Mouse (Mus musculus) retina, postnatal 7 days (tissue): Measurements from ENCODE around the gene Znrf1.

Experiments
- DNase-seq: peaks from one replicate; pipeline ENCODE4 v3.0.0-alpha.2; 2012; ENCODE audit warnings: low read depth, low spot score

The Znrf1 gene

GRCm38 (mm10) chr8:111568029-111568428 is 32.1 kb downstream of the Znrf1 start:
- DNase-seq: no peak

- no peak for DNase-seq
These were observed 34.0 kb downstream of the Znrf1 start for GRCm38 (mm10) chr8:111569926-111570325.

- DNase-seq: no peak
These were observed 34.5 kb downstream of the Znrf1 start for GRCm38 (mm10) chr8:111570432-111570831.

GRCm38 (mm10) chr8:111571661-111572060 is 35.8 kb downstream of the Znrf1 start:
- no peak for DNase-seq

GRCm38 (mm10) chr8:111572431-111572830 is 36.5 kb downstream of the Znrf1 start:
- no peak for DNase-seq

- DNase-seq: no peak
These were observed 37.7 kb downstream of the Znrf1 start for GRCm38 (mm10) chr8:111573583-111573982.

GRCm38 (mm10) chr8:111574016-111574415 is 38.1 kb downstream of the Znrf1 start:
- DNase-seq: no peak

GRCm38 (mm10) chr8:111575492-111575891 is 39.6 kb downstream of the Znrf1 start:
- no peak for DNase-seq

- no peak for DNase-seq
These were observed 40.6 kb downstream of the Znrf1 start for GRCm38 (mm10) chr8:111576501-111576900.

- no peak for DNase-seq
These were observed 42.1 kb downstream of the Znrf1 start for GRCm38 (mm10) chr8:111577880-111578533.

- no peak for DNase-seq
These were observed 43.4 kb downstream of the Znrf1 start for GRCm38 (mm10) chr8:111579318-111579717.

- no peak for DNase-seq
These were observed 44.4 kb downstream of the Znrf1 start for GRCm38 (mm10) chr8:111580306-111580705.

- DNase-seq: no peak
These were observed 46.5 kb downstream of the Znrf1 start for GRCm38 (mm10) chr8:111582386-111582785.

GRCm38 (mm10) chr8:111584946-111585345 is 49.0 kb downstream of the Znrf1 start:
- no peak for DNase-seq

GRCm38 (mm10) chr8:111587545-111588094 is 51.7 kb downstream of the Znrf1 start:
- DNase-seq: no peak

- DNase-seq: no peak
These were observed 52.4 kb downstream of the Znrf1 start for GRCm38 (mm10) chr8:111588336-111588735.

GRCm38 (mm10) chr8:111590214-111590613 is 54.3 kb downstream of the Znrf1 start:
- no peak for DNase-seq

- DNase-seq: no peak
These were observed 55.3 kb downstream of the Znrf1 start for GRCm38 (mm10) chr8:111591176-111591575.

- DNase-seq: no peak
These were observed 56.6 kb downstream of the Znrf1 start for GRCm38 (mm10) chr8:111592390-111592910.

GRCm38 (mm10) chr8:111594044-111594840 is 58.3 kb downstream of the Znrf1 start:
- no peak for DNase-seq

- no peak for DNase-seq
These were observed 59.1 kb downstream of the Znrf1 start for GRCm38 (mm10) chr8:111594951-111595350.

- DNase-seq: no peak
These were observed 60.0 kb downstream of the Znrf1 start for GRCm38 (mm10) chr8:111595712-111596484.
